Mouse (Mus musculus) embryonic fibroblast, embryonic 13.5 days (primary cell): ENCODE data around the gene Ogdh.

Experiments used
- CTCF ChIP-seq: IDR thresholded peaks from 2 replicates; pipeline ENCODE4 v1.5.1; 2011; ENCODE audit warnings: mild to moderate bottlenecking, control low read depth, low read length, moderate library complexity, borderline replicate concordance; ENCODE audit not compliant: insufficient read depth
- POLR2A ChIP-seq: IDR thresholded peaks from 2 replicates; pipeline ENCODE4 v1.6.1; 2011; ENCODE audit warnings: low read depth, mild to moderate bottlenecking, control low read depth, low read length, moderate library complexity

- TF ChIP-seq CTCF (no peak), POLR2A (no peak)
These were observed 58.2 kb downstream of the Ogdh start for GRCm38 (mm10) chr11:6349586-6349985.
